Mouse (Mus musculus) erythroblast, embryonic 14.5 days (primary cell): ENCODE measurements around the gene Hmgcs2. TPM values are rescaled to one million over a fixed set of nuclear protein-coding genes. Genes with fewer than 3 reads are reported as not detected.

Experiments used
- H3K27me3 ChIP-seq: 2 replicates; pipeline ENCODE4 v1.6.1; 2012; ENCODE audit warnings: inconsistent platforms; ENCODE audit not compliant: control insufficient read depth
- H3K36me3 ChIP-seq: 2 replicates; pipeline ENCODE4 v1.6.1; 2012; ENCODE audit warnings: mild to moderate bottlenecking, inconsistent platforms; ENCODE audit not compliant: control insufficient read depth
- H3K4me1 ChIP-seq: 2 replicates; pipeline ENCODE4 v1.6.1; 2012; ENCODE audit warnings: inconsistent platforms; ENCODE audit not compliant: control insufficient read depth
- H3K4me3 ChIP-seq: replicated peaks from 2 replicates; pipeline ENCODE3; 2012; ENCODE audit warnings: moderate library complexity, mild to moderate bottlenecking, inconsistent platforms
- H3K9me3 ChIP-seq: 2 replicates; pipeline ENCODE4 v1.6.1; 2012; ENCODE audit warnings: low read length, inconsistent platforms, mixed read lengths; ENCODE audit not compliant: control insufficient read depth
- GATA1 ChIP-seq: IDR thresholded peaks from 2 replicates; pipeline ENCODE4 v1.6.1; 2012; ENCODE audit warnings: low read length, inconsistent platforms, mixed read lengths
- TAL1 ChIP-seq: IDR thresholded peaks from 3 replicates; pipeline ENCODE4 v1.6.1; 2012; ENCODE audit warnings: low read length, inconsistent platforms, mixed read lengths
- polyA plus RNA-seq: library from polyadenylated mRNA; stranded (reverse); fragments of >175 nt; gene quantifications from 2 replicates; pipeline ENCODE4 v1.2.3, GENCODE M21; 2012

Hmgcs2 gene
- polyA plus RNA-seq, 1 experiment = 0.08 TPM

GRCm38 (mm10) chr3:98249378-98249777 is 30.9 kb upstream of the Hmgcs2 start:
- TF ChIP-seq GATA1 = no peak
- TF ChIP-seq TAL1 = no peak
- no peak overlapping the region for H3K4me3 ChIP-seq
- peaks cover 12% of the 10 kb centered on the region for H3K4me1 ChIP-seq
- H3K9me3 ChIP-seq = no peaks in the 10 kb centered on the region
- no peaks in the 10 kb centered on the region for H3K36me3 ChIP-seq
- no peaks in the 10 kb centered on the region for H3K27me3 ChIP-seq

- H3K36me3 ChIP-seq = no peaks in the 10 kb centered on the region
- H3K4me1 ChIP-seq = peaks cover 12% of the 10 kb centered on the region
- no peaks in the 10 kb centered on the region for H3K9me3 ChIP-seq
- H3K27me3 ChIP-seq = no peaks in the 10 kb centered on the region
- no peak for TF ChIP-seq TAL1
- TF ChIP-seq GATA1 = no peak
- H3K4me3 ChIP-seq = no peak overlapping the region
These were observed 30.3 kb upstream of the Hmgcs2 start for GRCm38 (mm10) chr3:98249833-98250448.

GRCm38 (mm10) chr3:98254059-98254458 is 26.2 kb upstream of the Hmgcs2 start:
- TF ChIP-seq GATA1 = no peak
- Histone ChIP-seq H3K36me3 (no peaks in the 10 kb centered on the region), H3K4me1 (peaks cover 2% of the 10 kb centered on the region), H3K27me3 (no peaks in the 10 kb centered on the region), H3K9me3 (no peaks in the 10 kb centered on the region), H3K4me3 (no peak overlapping the region)

GRCm38 (mm10) chr3:98254656-98255583 is 25.3 kb upstream of the Hmgcs2 start:
- no peaks in the 10 kb centered on the region for H3K36me3 ChIP-seq
- H3K4me1 ChIP-seq = peaks cover 2% of the 10 kb centered on the region
- H3K9me3 ChIP-seq = no peaks in the 10 kb centered on the region
- TF ChIP-seq GATA1 = no peak
- TF ChIP-seq TAL1 = no peak
- no peak overlapping the region for H3K4me3 ChIP-seq
- H3K27me3 ChIP-seq = no peaks in the 10 kb centered on the region

DNA sequence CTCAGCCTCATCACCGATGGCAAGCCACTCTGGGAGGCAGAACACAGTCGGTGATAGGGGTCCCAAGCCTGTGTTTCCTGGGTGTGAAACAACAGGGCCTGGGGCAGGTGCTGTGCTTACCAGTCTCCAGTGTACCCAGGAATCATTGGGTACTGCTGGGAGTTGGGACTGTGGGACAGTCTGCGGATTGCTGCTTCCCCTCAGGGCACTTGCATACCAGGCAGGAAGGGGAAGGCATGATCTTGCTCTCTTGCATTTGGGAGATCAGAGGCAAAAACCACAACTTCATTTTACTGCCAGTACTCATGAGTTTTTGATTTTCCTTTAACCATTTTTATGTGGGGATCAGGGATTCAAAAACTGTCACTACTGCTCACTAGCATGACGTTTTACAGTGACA is 21.5 kb upstream of the Hmgcs2 start:
- H3K27me3 ChIP-seq = no peaks in the 10 kb centered on the region
- TF ChIP-seq GATA1 = no peak
- TF ChIP-seq TAL1 = no peak
- H3K9me3 ChIP-seq = no peaks in the 10 kb centered on the region
- peaks cover 15% of the 10 kb centered on the region for H3K4me1 ChIP-seq
- H3K4me3 ChIP-seq = no peak overlapping the region
- H3K36me3 ChIP-seq = no peaks in the 10 kb centered on the region

DNA sequence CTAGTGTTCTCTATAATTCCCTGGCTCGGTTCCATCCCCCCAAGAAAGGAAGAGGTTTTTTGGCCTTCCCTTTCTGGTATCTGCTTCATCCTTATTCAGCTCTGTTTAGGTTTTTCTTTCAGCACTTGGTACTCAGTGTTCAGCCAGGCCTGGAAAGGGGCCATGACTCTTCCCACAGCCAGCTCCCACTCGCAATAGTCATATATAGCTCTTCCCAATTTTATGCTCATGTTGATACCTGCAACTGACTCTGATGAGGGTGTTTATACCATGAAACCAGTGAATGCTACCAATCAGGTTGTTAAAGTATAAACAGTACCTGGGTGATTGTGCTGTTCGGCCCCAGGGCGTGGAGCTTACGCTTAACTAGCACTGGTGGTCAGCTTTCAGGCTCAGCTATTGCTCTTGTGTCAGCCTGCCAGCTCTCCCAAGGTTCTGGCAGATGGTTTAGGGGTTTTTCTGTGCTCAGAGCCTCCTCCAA is 20.9 kb upstream of the Hmgcs2 start:
- TF ChIP-seq GATA1 (no peak), TAL1 (no peak)
- Histone ChIP-seq H3K4me3 (no peak overlapping the region), H3K36me3 (no peaks in the 10 kb centered on the region), H3K4me1 (peaks cover 13% of the 10 kb centered on the region), H3K27me3 (no peaks in the 10 kb centered on the region), H3K9me3 (no peaks in the 10 kb centered on the region)

DNA sequence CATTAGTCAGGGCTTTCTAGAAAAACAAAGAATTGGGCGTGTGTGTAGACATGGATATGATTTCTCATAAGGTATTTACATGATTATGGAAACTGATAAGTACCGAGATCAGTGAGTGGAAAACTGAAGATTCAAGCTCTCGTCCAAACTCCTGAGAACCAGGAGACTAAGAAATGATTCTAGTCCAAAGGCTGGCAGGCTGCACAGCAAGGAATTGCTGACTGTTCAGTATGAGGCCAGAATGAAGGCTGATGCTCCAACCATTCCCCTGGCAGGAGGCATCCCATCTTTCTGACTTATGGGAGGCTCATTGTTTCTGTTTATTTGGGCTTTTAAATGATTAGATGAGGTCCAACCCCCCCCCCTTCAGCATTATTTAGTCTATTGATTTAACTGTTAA is 19.7 kb upstream of the Hmgcs2 start:
- Histone ChIP-seq H3K4me1 (peaks cover 13% of the 10 kb centered on the region), H3K36me3 (no peaks in the 10 kb centered on the region), H3K27me3 (no peaks in the 10 kb centered on the region), H3K9me3 (no peaks in the 10 kb centered on the region), H3K4me3 (no peak overlapping the region)
- TF ChIP-seq TAL1 (no peak), GATA1 (no peak)

DNA sequence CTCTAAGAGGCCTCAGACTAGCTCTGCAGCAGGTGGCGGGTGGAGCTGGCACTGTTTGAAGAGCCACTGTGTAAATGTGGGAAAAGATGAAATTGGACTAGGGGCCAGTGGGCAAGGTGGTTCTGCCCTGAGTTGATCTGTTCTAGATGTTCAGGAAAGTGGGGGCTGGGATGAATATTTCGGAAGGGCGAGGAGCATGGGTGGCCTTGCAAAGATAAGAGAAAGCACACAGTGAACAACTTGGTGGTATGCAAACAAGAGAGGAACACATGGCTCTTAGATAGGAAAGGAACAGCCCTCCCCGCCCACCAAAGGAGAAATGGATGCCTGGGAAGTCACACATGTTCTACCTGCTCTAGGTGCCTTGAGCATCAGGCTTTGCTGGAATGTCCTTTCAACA is 18.8 kb upstream of the Hmgcs2 start:
- Histone ChIP-seq H3K4me3 (no peak overlapping the region), H3K36me3 (no peaks in the 10 kb centered on the region), H3K9me3 (no peaks in the 10 kb centered on the region), H3K27me3 (no peaks in the 10 kb centered on the region), H3K4me1 (peaks cover 13% of the 10 kb centered on the region)
- TF ChIP-seq TAL1 = no peak
- TF ChIP-seq GATA1 = no peak

DNA sequence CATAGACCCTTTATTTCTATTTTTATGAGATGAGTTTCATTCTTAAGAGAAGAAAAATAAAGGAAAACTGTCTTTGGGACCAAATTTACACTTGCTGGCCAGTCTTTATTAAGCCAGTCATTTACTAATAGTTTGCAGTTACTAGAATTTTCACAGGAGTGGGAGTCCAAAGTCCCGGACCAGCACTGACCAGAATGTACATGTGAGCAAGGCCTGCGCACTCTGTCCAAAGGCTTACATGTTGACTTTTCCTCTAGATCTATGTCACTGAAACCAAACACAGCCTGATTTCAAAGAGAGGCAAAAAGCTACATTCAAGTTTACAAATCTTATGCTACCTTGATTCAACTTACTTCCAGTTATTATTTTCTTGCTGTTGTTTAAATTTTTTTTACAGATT is 18.1 kb upstream of the Hmgcs2 start:
- TF ChIP-seq TAL1 (no peak), GATA1 (no peak)
- H3K4me1 ChIP-seq = peaks cover 13% of the 10 kb centered on the region
- H3K4me3 ChIP-seq = no peak overlapping the region
- no peaks in the 10 kb centered on the region for H3K36me3 ChIP-seq
- no peaks in the 10 kb centered on the region for H3K27me3 ChIP-seq
- H3K9me3 ChIP-seq = no peaks in the 10 kb centered on the region
